Mouse (Mus musculus): ENCODE data around the gene Rufy3. TPM values are rescaled to one million over a fixed set of nuclear protein-coding genes. Genes with fewer than 3 reads are reported as not detected.

Rufy3 gene
- polyA plus RNA-seq, 1 experiment: 4.6 TPM

DNA sequence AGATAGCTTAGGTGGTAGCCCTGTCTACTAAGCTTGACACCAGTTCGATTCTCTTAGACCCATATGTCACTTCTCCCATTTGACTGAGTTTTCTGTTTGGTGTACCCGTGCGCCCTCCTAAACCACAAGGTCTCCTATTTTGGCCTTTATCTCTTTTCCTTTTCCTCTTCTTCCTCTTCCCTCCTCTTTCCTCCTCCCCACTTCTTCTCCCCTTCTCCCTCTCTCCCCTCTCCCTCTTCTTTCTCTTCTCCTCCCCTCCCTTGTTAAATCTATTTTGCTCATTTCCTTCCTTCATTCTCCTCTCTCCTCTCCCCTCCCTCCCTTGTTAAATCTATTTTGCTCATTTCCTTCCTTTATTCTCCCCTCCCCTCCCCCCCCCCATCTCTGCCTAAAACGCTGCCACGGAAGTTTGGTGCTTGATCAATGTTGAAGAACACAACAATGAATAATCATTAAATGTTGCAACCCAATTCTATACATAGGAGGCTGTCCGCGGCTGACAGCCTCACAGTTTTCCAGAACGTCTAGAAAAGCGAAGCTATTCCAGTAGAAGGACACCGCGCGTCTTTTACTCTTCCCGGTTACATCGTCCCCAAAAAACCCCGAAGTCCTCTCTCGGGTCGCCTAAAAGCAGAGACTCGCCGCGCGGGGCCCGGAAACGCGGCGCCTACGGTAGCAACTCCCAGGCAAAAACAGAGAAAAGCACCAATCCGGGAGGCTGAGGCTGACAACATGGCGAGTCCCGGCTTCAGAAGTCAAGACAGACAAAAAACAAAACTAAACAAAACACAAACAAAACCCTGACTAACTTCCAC lies 11.4 kb upstream of the Rufy3 start:
- 5% methylated on average over 29 of the region's 29 CpGs for WGBS
- DNase-seq: no peak

DNA sequence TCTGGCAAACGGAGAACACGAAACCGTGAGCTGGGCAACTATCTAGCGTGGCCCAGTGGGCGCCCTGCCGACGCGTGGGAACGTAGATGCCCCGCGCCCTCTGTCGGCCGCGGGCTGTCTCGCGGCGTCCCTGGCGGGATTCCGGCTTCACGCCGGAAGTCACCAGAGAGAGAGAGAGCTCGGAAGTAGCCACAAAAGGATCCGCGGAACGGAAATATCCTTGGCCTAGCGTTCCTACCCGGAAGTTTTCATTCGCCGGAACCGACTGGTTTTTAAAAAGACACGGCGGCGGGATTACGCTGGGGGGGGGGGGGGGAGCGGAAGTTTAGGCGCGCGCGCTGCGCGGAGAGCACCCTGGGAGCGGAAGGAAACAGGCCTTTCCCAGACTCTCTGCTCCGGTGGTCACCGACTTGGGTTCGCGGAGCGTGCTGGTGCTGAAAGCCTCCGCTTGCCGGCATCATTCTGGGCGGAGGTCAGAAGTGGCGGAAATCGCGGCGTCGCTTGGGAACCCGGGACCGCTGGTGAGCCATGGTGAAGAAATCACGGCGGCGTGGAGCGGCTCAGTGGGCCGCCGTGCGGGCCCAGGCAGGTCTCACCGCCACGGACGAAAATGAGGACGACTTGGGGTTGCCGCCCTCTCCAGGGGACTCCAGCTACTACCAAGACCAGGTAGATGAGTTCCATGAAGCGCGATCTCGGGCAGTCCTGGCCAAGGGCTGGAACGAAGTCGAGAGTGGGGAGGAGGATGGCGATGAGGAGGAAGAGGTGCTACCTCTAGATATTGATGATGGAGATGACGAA lies 10.6 kb upstream of the Rufy3 start, which contains the start of gene Utp3:
TSS of gene Utp3 (plus strand) at position 377 of the 801 bp plus-strand sequence.
- peak within 1 kb of the TSS; percentile 94 for H3K4me3 ChIP-seq (replicated peaks; ENCODE audit: extremely low read depth, low read depth, low read length)
- H3K4me1 ChIP-seq (ENCODE audit: control insufficient read depth, insufficient read depth, low read length): peaks cover 4% of the 10 kb centered on the region; the same call in 1 of the 2 replicates
- DNase-seq: peak; percentile 87
- TF ChIP-seq POLR2A (IDR thresholded peaks at IDR 0.05; ENCODE audit: borderline replicate concordance, extremely low read depth, low read depth, low read length): peak; percentile 94
- peak; percentile 62 for TF ChIP-seq CTCF (IDR thresholded peaks at IDR 0.05; ENCODE audit: insufficient read depth, low read length)
- WGBS: under 1% methylated on average over 76 of the region's 76 CpGs

More for the DNA sequence above, 11.4 kb upstream of the Rufy3 start:
- Histone ChIP-seq H3K4me1 (ENCODE audit: control insufficient read depth, insufficient read depth, low read length) (peaks cover 4% of the 10 kb centered on the region; the same call in 1 of the 2 replicates), H3K4me3 (replicated peaks; ENCODE audit: extremely low read depth, low read depth, low read length) (peak overlapping the region; percentile 80)
- no peak for TF ChIP-seq CTCF (IDR thresholded peaks at IDR 0.05; ENCODE audit: insufficient read depth, low read length)
- no peak for TF ChIP-seq POLR2A (IDR thresholded peaks at IDR 0.05; ENCODE audit: borderline replicate concordance, extremely low read depth, low read depth, low read length)

DNA sequence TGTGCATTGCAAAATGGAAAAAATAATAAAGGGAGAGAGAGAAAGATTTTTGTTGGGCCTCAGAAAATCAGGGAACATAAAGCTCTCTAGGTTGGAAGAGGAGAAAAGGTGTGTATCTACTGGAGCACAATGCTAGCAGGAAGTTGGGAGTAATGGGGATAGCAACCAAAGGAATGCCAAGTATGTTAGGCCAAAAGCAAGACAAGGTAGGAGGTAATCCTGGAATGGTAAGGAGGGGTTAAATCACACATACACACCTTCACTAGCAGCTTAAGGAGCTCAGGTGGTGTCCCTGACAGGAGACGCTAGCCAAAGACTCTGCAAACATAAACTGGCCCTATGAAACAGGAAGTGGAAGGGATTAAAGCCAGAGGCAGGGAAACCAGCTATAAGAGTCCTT lies 5.8 kb upstream of the Rufy3 start:
- H3K4me1 ChIP-seq (ENCODE audit: control insufficient read depth, insufficient read depth, low read length): peaks cover 6% of the 10 kb centered on the region; the same call in 1 of the 2 replicates
- TF ChIP-seq CTCF (IDR thresholded peaks at IDR 0.05; ENCODE audit: insufficient read depth, low read length) (no peak), POLR2A (IDR thresholded peaks at IDR 0.05; ENCODE audit: borderline replicate concordance, extremely low read depth, low read depth, low read length) (no peak)
- DNase-seq: no peak
- WGBS: 13% methylated on average over 1 of the region's 1 CpGs
- H3K4me3 ChIP-seq (replicated peaks; ENCODE audit: extremely low read depth, low read depth, low read length): no peak overlapping the region

DNA sequence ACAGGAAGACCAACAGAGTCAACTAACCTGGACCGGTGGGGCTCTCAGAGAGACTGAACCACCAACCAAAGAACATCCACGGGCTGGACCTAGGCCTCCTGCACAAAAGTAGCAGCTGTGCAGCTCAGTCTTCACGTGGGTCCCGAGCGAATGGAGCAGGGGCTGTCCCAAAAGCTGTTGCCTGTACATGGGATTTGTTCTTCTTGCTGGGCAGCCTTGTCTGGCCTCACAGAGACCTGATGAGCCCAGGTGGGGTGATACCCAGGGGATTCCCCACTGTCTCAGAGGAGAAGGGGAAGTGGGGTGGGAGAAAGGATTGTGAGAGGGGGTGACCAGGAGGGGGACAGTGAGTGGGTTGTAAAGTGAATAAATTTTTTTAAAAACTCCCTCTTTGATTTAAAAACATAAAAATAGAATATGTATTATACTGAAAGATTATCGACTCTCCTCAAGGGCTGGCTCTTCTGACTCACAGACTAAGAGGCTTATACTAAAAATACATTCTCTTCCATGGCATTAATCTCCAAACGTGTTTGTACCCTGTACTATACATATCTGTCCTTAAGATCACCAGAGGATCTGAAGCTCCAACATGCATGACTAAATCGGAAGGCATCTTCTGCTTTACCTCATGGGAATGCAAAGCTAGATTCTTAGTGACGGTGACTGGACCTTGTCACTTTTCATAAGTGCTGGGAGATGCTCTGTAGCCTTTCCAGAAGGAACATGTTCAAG lies 3.6 kb upstream of the Rufy3 start:
- TF ChIP-seq CTCF (IDR thresholded peaks at IDR 0.05; ENCODE audit: insufficient read depth, low read length): no peak
- TF ChIP-seq POLR2A (IDR thresholded peaks at IDR 0.05; ENCODE audit: borderline replicate concordance, extremely low read depth, low read depth, low read length): no peak
- WGBS: 77% methylated on average over 9 of the region's 9 CpGs
- no peak for DNase-seq
- H3K4me3 ChIP-seq (replicated peaks; ENCODE audit: extremely low read depth, low read depth, low read length): no peak overlapping the region
- peaks cover 2% of the 10 kb centered on the region; the same call in 1 of the 2 replicates for H3K4me1 ChIP-seq (ENCODE audit: control insufficient read depth, insufficient read depth, low read length)

DNA sequence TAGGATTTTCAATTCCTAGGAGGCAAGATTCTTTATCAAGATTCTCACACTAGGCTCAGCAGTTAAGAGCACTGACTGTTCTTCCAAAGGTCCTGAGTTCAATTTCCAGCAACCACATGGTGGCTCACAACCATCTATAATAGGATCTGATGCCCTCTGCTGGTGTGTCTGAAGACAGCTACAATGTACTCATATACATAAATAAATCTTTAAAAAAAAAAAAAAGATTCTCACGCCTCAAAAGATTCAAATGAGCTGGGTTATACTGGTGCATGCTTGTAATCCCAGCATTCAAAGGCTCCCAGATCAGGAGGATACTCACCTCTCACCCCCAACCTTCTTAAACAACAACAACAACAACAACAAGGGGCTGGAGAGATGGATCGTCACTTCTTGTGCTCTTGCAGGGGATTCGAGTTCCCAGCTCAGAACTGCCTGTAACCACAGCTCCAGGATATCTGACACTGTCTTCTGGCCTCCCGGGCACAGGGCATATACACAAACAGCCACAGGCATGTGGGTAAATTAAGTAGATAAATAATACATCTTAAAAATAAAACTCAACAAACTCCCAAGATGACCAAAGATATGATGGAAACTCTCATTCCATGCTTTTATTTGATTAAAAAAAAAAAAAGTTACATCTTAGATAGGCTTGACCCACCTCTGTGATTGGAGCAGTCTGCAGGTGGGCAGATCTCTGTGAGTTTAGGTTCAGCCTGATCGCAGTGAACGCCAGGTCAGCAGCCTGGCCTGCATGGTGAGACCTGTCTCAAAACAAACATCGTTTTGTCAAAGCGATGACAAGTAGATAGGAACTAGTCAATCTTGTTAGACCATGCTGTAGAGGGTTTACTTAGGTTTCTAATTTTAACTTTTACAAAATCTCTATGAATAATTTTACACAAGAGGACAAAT lies 1.7 kb upstream of the Rufy3 start:
- peaks cover 6% of the 10 kb centered on the region for H3K4me1 ChIP-seq (ENCODE audit: control insufficient read depth, insufficient read depth, low read length)
- TF ChIP-seq POLR2A (IDR thresholded peaks at IDR 0.05; ENCODE audit: borderline replicate concordance, extremely low read depth, low read depth, low read length) (no peak), CTCF (IDR thresholded peaks at IDR 0.05; ENCODE audit: insufficient read depth, low read length) (no peak)
- no peak overlapping the region for H3K4me3 ChIP-seq (replicated peaks; ENCODE audit: extremely low read depth, low read depth, low read length)
- 59% methylated on average over 8 of the region's 8 CpGs for WGBS
- no peak for DNase-seq

DNA sequence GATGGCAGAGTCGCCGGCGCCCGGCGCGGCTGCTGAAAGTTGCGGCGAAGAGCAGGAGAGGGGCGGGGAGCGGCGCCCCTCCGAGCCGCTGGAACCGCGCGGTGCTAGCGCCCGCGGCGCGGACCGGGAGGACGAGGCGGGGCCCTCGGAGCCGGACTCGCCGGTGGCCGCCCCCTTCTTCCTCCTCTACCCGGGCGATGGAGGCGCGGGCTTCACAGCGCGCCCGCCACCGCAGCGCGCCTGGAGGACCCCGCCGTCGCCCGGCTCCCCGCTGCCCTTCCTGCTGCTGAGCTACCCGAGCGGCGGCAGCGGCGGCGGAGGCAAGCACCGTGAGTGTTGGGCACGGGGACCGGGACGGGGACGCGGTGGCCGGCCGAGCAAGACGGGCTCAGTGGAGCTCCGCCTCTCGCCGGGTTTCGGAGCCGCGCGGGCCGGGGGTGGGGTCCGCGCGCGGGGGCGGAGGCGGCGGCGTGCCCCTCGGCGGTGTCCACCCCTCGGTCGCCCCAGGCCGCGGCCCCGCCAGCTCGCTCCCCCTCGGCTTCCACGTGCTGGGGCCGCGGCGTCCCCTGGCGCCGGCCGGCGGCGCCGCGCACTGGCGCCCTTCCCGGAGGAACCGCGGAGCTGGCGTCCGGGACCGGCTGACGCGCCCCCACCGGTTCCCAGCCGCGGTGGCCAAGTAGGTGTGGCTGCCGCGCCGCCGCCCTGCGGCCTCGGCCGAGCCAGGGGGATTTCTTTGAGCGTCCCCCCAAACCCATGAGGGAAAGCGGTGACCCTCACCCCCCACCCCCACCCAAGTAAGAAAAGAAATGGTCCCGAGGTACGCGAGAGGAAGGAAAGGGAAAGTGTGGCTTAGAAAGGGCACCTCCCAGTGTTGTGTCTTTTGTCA lies 551 bp downstream of the Rufy3 start:
- Histone ChIP-seq H3K4me3 (replicated peaks; ENCODE audit: extremely low read depth, low read depth, low read length) (peak overlapping the region; percentile 97), H3K4me1 (ENCODE audit: control insufficient read depth, insufficient read depth, low read length) (peaks cover 6% of the 10 kb centered on the region)
- WGBS: under 1% methylated on average over 106 of the region's 119 CpGs
- peak; percentile 71 for DNase-seq
- TF ChIP-seq CTCF (IDR thresholded peaks at IDR 0.05; ENCODE audit: insufficient read depth, low read length) (no peak), POLR2A (IDR thresholded peaks at IDR 0.05; ENCODE audit: borderline replicate concordance, extremely low read depth, low read depth, low read length) (no peak)

DNA sequence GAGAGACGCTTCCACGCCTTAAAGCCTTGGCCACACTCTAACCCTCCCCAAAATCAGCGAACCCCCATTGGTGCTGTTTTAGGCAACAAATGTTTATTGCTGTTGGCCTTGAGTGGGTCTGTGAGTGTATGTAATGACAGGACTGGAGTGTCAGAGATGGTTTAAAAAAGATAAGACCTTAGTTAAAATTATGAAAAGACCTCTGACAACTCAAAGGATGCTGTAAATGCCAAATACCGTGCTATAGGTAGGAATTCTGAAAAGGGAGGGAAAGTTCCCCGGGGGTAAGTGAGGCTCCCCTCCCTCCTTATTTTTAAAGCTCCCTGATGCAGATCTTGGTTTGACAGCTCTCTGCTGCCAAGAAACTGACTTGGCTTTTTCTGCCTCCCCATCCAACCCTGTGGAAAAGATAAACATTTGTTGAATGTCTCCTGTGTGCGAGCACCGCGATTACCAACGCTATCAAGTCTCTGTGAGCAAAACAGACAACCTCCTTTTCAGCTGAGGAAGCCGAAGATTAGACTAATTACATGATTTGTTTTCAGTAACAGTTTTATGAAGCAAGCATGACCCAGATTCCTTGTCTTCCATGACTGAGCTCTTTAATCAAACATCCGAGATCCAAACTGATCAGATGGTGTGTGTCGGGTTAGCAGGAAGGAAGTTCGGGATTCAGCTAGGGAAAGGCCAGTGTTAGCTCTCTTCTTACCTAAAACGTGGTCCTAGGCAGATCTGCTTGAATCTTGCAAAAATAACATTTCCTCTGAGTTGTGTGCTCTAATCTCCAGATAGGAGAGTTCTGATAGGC lies 1.4 kb downstream of the Rufy3 start:
- Histone ChIP-seq H3K4me3 (replicated peaks; ENCODE audit: extremely low read depth, low read depth, low read length) (peak overlapping the region; percentile 97), H3K4me1 (ENCODE audit: control insufficient read depth, insufficient read depth, low read length) (peaks cover 6% of the 10 kb centered on the region)
- DNase-seq: no peak
- TF ChIP-seq CTCF (IDR thresholded peaks at IDR 0.05; ENCODE audit: insufficient read depth, low read length) (no peak), POLR2A (IDR thresholded peaks at IDR 0.05; ENCODE audit: borderline replicate concordance, extremely low read depth, low read depth, low read length) (no peak)
- 3% methylated on average over 14 of the region's 14 CpGs for WGBS

All from lung, adult 2 months (tissue).